Comparison of ENCODE assay signal across 17 mouse cellular contexts in genomic region chr1:76029059-76029458, GRCm38 (mm10).
A peak's percentile ranks its signal among the peaks of the same experiment; 100 is the strongest.
DNase-seq lines count a peak whose midpoint lies in the region; ATAC-seq and TF ChIP-seq lines count a peak whose summit lies in the region.
"Had no signal": no experiment of that assay in that cellular context is flagged by ENCODE, and none has a peak within 500 bp of the region (broad histone marks: within the 10 kb centered on the region; RNA-seq: fewer than 3 reads in every experiment).

No protein-coding gene starts in this region.

- peaks cover 53% of the 10 kb centered on the region for H3K4me1 ChIP-seq in forebrain, embryonic 10.5 days
- peaks cover 3% of the 10 kb centered on the region; the same call in 1 of the 2 replicates for H3K4me1 ChIP-seq in forebrain, embryonic 15.5 days
- peaks cover 33% of the 10 kb centered on the region for H3K4me1 ChIP-seq in midbrain, embryonic 10.5 days
- no peaks in the 10 kb centered on the region; the same call in 1 of the 2 replicates for H3K4me1 ChIP-seq in midbrain, postnatal 0 days (ENCODE audit: insufficient read depth, low read length)
- H3K4me1 ChIP-seq in forebrain, embryonic 14.5 days (ENCODE audit: control insufficient read depth, insufficient read depth, low read length) = peaks cover 11% of the 10 kb centered on the region; the same call in 1 of the 2 replicates
- peaks cover 9% of the 10 kb centered on the region; the same call in 1 of the 2 replicates for H3K4me1 ChIP-seq in lung, postnatal 0 days (ENCODE audit: insufficient read depth, low read depth, low read length)

- no peak for TF ChIP-seq EP300 in lung, postnatal 0 days (IDR thresholded peaks at IDR 0.05)

- H3K36me3 ChIP-seq in forebrain, embryonic 10.5 days (replicated peaks) = no peaks in the 10 kb centered on the region
- H3K36me3 ChIP-seq in forebrain, embryonic 15.5 days = no peaks in the 10 kb centered on the region
- H3K36me3 ChIP-seq in midbrain, embryonic 10.5 days = no peaks in the 10 kb centered on the region
- H3K36me3 ChIP-seq in midbrain, postnatal 0 days (ENCODE audit: insufficient read depth, low read length) = no peaks in the 10 kb centered on the region
- no peaks in the 10 kb centered on the region for H3K36me3 ChIP-seq in forebrain, embryonic 14.5 days (ENCODE audit: control insufficient read depth, insufficient read depth, low read length)
- no peaks in the 10 kb centered on the region for H3K36me3 ChIP-seq in lung, postnatal 0 days (ENCODE audit: insufficient read depth, low read length)
- H3K36me3 ChIP-seq: embryonic facial prominence, embryonic 12.5 days had no signal

- peak overlapping the region; percentile 78 for H3K27ac ChIP-seq in forebrain, embryonic 10.5 days
- H3K27ac ChIP-seq in forebrain, embryonic 15.5 days (replicated peaks) = no peak overlapping the region
- H3K27ac ChIP-seq in midbrain, embryonic 10.5 days (replicated peaks) = peak overlapping the region; percentile 68
- H3K27ac ChIP-seq in midbrain, postnatal 0 days (ENCODE audit: low read depth, low read length) = no peak overlapping the region
- peak overlapping the region; percentile 30; the same call in 1 of the 2 replicates for H3K27ac ChIP-seq in forebrain, embryonic 14.5 days (ENCODE audit: low read depth, low read length)
- H3K27ac ChIP-seq in lung, postnatal 0 days (ENCODE audit: low read length) = no peak overlapping the region
- H3K27ac ChIP-seq: embryonic facial prominence, embryonic 12.5 days; heart, adult 2 months; liver, embryonic 14.5 days had no signal

- H3K9ac ChIP-seq in forebrain, embryonic 15.5 days (replicated peaks) = no peak overlapping the region
- no peak overlapping the region for H3K9ac ChIP-seq in midbrain, postnatal 0 days (replicated peaks; ENCODE audit: low read length, poor library complexity, severe bottlenecking)
- no peak overlapping the region for H3K9ac ChIP-seq in forebrain, embryonic 14.5 days (ENCODE audit: low read length)
- H3K9ac ChIP-seq in lung, postnatal 0 days (replicated peaks; ENCODE audit: low read depth) = no peak overlapping the region
- H3K9ac ChIP-seq: embryonic facial prominence, embryonic 12.5 days; liver, embryonic 14.5 days had no signal

- TF ChIP-seq CTCF in midbrain, postnatal 0 days (IDR thresholded peaks at IDR 0.05) = no peak
- TF ChIP-seq CTCF in lung, postnatal 0 days (IDR thresholded peaks at IDR 0.05) = no peak

- H3K27me3 ChIP-seq in forebrain, embryonic 10.5 days (ENCODE audit: poor library complexity, severe bottlenecking) = no peaks in the 10 kb centered on the region
- no peaks in the 10 kb centered on the region for H3K27me3 ChIP-seq in forebrain, embryonic 15.5 days
- H3K27me3 ChIP-seq in midbrain, embryonic 10.5 days (ENCODE audit: low read depth, poor library complexity, severe bottlenecking) = peaks cover 16% of the 10 kb centered on the region; the same call in 1 of the 2 replicates
- no peaks in the 10 kb centered on the region for H3K27me3 ChIP-seq in midbrain, postnatal 0 days (ENCODE audit: insufficient read depth, low read length)
- H3K27me3 ChIP-seq in forebrain, embryonic 14.5 days (replicated peaks; ENCODE audit: control insufficient read depth, insufficient read depth, low read length) = no peaks in the 10 kb centered on the region
- H3K27me3 ChIP-seq in lung, postnatal 0 days (replicated peaks; ENCODE audit: insufficient read depth, low read length) = no peaks in the 10 kb centered on the region
- H3K27me3 ChIP-seq: embryonic facial prominence, embryonic 12.5 days had no signal

- ATAC-seq in forebrain, embryonic 15.5 days (replicated peaks) = no peak
- ATAC-seq in midbrain, postnatal 0 days (ENCODE audit: low FRiP score) = no peak
- ATAC-seq in forebrain, embryonic 14.5 days = no peak
- ATAC-seq in lung, postnatal 0 days = no peak

- no peak for DNase-seq in forebrain, embryonic 10.5 days (ENCODE audit: extremely low spot score, low spot score)
- DNase-seq in midbrain, embryonic 10.5 days (ENCODE audit: low spot score) = no peak
- DNase-seq in midbrain, postnatal 0 days (ENCODE audit: low spot score) = no peak
- peak; percentile 83 for DNase-seq in ES-CJ7 (ENCODE audit: low read depth, low spot score)
- peak; percentile 27 for DNase-seq in forebrain, embryonic 14.5 days (ENCODE audit: low spot score)
- DNase-seq in lung, postnatal 0 days (ENCODE audit: low spot score) = no peak
- no peak for DNase-seq in natural killer cell, adult 2 months (ENCODE audit: low spot score in 2 of 2)
- DNase-seq: adrenal gland, adult 8-10 months; cerebellum, postnatal 10 days; heart, adult 2 months; heart, postnatal 10 days; layer of hippocampus, postnatal 36 days; lung, postnatal 14 days; right cerebral cortex, postnatal 14 days had no signal

- no peak overlapping the region for H3K4me3 ChIP-seq in forebrain, embryonic 10.5 days
- H3K4me3 ChIP-seq in forebrain, embryonic 15.5 days = no peak overlapping the region
- H3K4me3 ChIP-seq in midbrain, embryonic 10.5 days = no peak overlapping the region
- no peak overlapping the region for H3K4me3 ChIP-seq in midbrain, postnatal 0 days (ENCODE audit: low read depth, low read length)
- H3K4me3 ChIP-seq in forebrain, embryonic 14.5 days (ENCODE audit: low read depth, low read length) = no peak overlapping the region
- no peak overlapping the region for H3K4me3 ChIP-seq in lung, postnatal 0 days (ENCODE audit: low read depth, low read length)
- H3K4me3 ChIP-seq: embryonic facial prominence, embryonic 12.5 days; heart, adult 2 months had no signal

- WGBS in forebrain, embryonic 10.5 days = 54% methylated on average over 1 of the region's 1 CpGs
- WGBS in forebrain, embryonic 15.5 days = 18% methylated on average over 1 of the region's 1 CpGs
- WGBS in midbrain, embryonic 10.5 days = 61% methylated on average over 1 of the region's 1 CpGs
- 52% methylated on average over 1 of the region's 1 CpGs for WGBS in midbrain, postnatal 0 days
- WGBS in forebrain, embryonic 14.5 days = 18% methylated on average over 1 of the region's 1 CpGs
- WGBS in lung, postnatal 0 days = 76% methylated on average over 1 of the region's 1 CpGs

- no peaks in the 10 kb centered on the region for H3K9me3 ChIP-seq in forebrain, embryonic 10.5 days
- H3K9me3 ChIP-seq in forebrain, embryonic 15.5 days = no peaks in the 10 kb centered on the region
- no peaks in the 10 kb centered on the region for H3K9me3 ChIP-seq in midbrain, embryonic 10.5 days (replicated peaks)
- H3K9me3 ChIP-seq in midbrain, postnatal 0 days (ENCODE audit: low read length) = no peaks in the 10 kb centered on the region
- no peaks in the 10 kb centered on the region for H3K9me3 ChIP-seq in forebrain, embryonic 14.5 days (replicated peaks; ENCODE audit: control insufficient read depth, low read length)
- no peaks in the 10 kb centered on the region for H3K9me3 ChIP-seq in lung, postnatal 0 days (ENCODE audit: low read length)
- H3K9me3 ChIP-seq: embryonic facial prominence, embryonic 12.5 days had no signal

- no peak overlapping the region for H3K4me2 ChIP-seq in forebrain, embryonic 15.5 days (replicated peaks)
- H3K4me2 ChIP-seq in midbrain, postnatal 0 days (ENCODE audit: low read depth, low read length, poor library complexity, severe bottlenecking) = no peak overlapping the region
- no peak overlapping the region for H3K4me2 ChIP-seq in forebrain, embryonic 14.5 days (ENCODE audit: low read length)
- no peak overlapping the region for H3K4me2 ChIP-seq in lung, postnatal 0 days (replicated peaks; ENCODE audit: low read depth, low read length)
- H3K4me2 ChIP-seq: embryonic facial prominence, embryonic 12.5 days had no signal

Comparison
In these comparisons a context has a peak if more than half of its experiments do, and no peak if none do; other contexts are left out.
1. DNase-seq: peak in ES-CJ7 (single experiment) and forebrain, embryonic 14.5 days (single experiment); none in forebrain, embryonic 10.5 days (single experiment), midbrain, embryonic 10.5 days (single experiment), midbrain, postnatal 0 days (single experiment), lung, postnatal 0 days (single experiment) and natural killer cell, adult 2 months (0 of 2).
2. H3K27ac ChIP-seq: peak in forebrain, embryonic 10.5 days (single experiment), midbrain, embryonic 10.5 days (single experiment) and forebrain, embryonic 14.5 days (single experiment); none in forebrain, embryonic 15.5 days (single experiment), midbrain, postnatal 0 days (single experiment) and lung, postnatal 0 days (single experiment).